Comparison of ENCODE assay signal across 8 mouse cellular contexts in the genomic region with DNA sequence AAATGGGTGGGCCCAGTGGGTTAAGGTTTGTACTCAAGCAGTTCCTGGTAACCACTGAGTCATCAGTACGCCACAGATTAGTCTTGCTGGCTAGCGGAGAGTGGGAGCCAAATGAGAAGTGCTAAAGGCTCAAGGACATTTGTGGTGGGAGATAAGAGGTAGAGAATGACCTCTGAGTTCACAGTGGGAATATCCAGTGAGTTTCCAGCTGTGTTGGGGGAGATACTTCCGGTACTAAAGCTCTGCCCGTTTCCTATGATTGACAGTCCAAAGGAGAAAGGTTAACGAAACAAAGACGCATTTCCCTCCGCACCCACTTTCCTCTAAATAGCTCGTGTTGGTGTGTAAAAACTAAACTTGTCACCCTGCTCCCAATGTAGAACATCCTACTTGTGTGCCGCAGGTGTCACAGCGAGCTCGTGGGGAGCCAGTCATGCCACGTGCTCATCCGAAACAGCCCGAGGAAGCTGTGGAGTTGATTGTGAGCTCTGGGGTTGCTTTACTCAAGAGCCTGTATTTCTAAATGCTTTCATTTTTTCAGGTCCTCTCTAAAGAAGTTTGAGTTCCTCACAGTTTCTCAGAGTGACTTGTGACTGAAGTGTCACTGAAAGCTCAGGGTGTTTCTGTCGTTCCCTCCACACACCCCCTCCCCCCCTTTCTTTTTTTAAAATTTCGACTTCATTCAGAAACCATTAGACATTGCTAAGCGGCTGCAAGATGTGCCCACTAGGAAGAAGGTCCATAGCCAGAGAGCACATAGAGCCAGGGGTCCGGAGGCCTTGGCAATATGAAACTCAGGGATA. TPM values are rescaled to one million over a fixed set of nuclear protein-coding genes. Genes with fewer than 3 reads are reported as not detected.
DNase-seq lines count a peak whose midpoint lies in the region; ATAC-seq and TF ChIP-seq lines count a peak whose summit lies in the region.

No protein-coding gene starts in this region.

- H3K27me3 ChIP-seq in forebrain, postnatal 0 days (ENCODE audit: insufficient read depth, low read length), result no peaks in the 10 kb centered on the region

- no peaks in the 10 kb centered on the region for H3K9me3 ChIP-seq in forebrain, postnatal 0 days (ENCODE audit: low read length)

- H3K4me1 ChIP-seq in forebrain, postnatal 0 days (ENCODE audit: insufficient read depth), result no peaks in the 10 kb centered on the region

- H3K4me2 ChIP-seq in forebrain, postnatal 0 days (ENCODE audit: low read depth), result no peak overlapping the region

- peak; percentile 57 to 79 for DNase-seq in adrenal gland, adult (ENCODE audit: inconsistent age in 2 of 2, low spot score in 1 of 2)
- DNase-seq in adrenal gland, adult 18-20 months (ENCODE audit: low spot score in 2 of 2), result no peak
- peak; percentile 9 to 30 for DNase-seq in right cerebral cortex, postnatal 36 days (ENCODE audit: low spot score in 2 of 2)
- no peak for DNase-seq in right cerebral cortex, postnatal 25 days
- peak; percentile 26 to 38 for DNase-seq in heart, postnatal 36 days
- DNase-seq in natural killer cell, adult 2 months (ENCODE audit: low spot score in 2 of 2), result peak; percentile 50 to 53
- DNase-seq in forebrain, postnatal 0 days, result no peak
- DNase-seq in urinary bladder, postnatal 25 days (ENCODE audit: low spot score), result no peak

- no peak overlapping the region for H3K4me3 ChIP-seq in forebrain, postnatal 0 days (ENCODE audit: low read depth, low read length)

- ATAC-seq in forebrain, postnatal 0 days, result no peak

- no peak overlapping the region for H3K27ac ChIP-seq in forebrain, postnatal 0 days (ENCODE audit: low read depth, low read length)

- no peaks in the 10 kb centered on the region for H3K36me3 ChIP-seq in forebrain, postnatal 0 days (ENCODE audit: insufficient read depth)

- 56% methylated on average over 18 of the region's 18 CpGs for WGBS in forebrain, postnatal 0 days

- intact Hi-C loops in heart, postnatal 36 days (cut with DNase I), result loop anchor here (5.0 kb wide), 1 partner anchor 61 kb away; no protein-coding TSS in a partner anchor

- no peak overlapping the region for H3K9ac ChIP-seq in forebrain, postnatal 0 days

- TF ChIP-seq CTCF in forebrain, postnatal 0 days (IDR thresholded peaks at IDR 0.05; ENCODE audit: low read depth), result no peak

RNA-seq across cellular contexts. Expression of a gene that starts 5.5 kb away (rescaled TPM):
- total RNA-seq in adrenal gland, adult 18-20 months (2021), result 1 to 10 TPM; 2.7 to 2.8 TPM
- total RNA-seq in heart, postnatal 36 days (2021), result 1 to 10 TPM; 1.5 to 1.7 TPM
- total RNA-seq in forebrain, postnatal 0 days (2014; rRNA removed), result 1.3 and 2.2 TPM in 2 replicates
- polyA plus RNA-seq in forebrain, postnatal 0 days (2015; fragmentation: Nextera tagmentation; extraction: Ambion mirVana), result 0.80 and 1.0 TPM in 2 replicates

RNA-seq across cellular contexts. Expression of a gene that starts 45.0 kb away (rescaled TPM):
- total RNA-seq in adrenal gland, adult 18-20 months (2021), result 10 to 100 TPM; 20.2 to 36.8 TPM
- 1 to 10 TPM in 1 of 2 experiments, under 1 TPM in 1; 0.69 to 1.5 TPM for total RNA-seq in heart, postnatal 36 days (2021)
- total RNA-seq in forebrain, postnatal 0 days (2014; rRNA removed), result 97.5 and 97.9 TPM in 2 replicates
- polyA plus RNA-seq in forebrain, postnatal 0 days (2015; fragmentation: Nextera tagmentation; extraction: Ambion mirVana), result 50.7 and 51.5 TPM in 2 replicates

Comparison
In these comparisons a context has a peak if more than half of its experiments do, and no peak if none do; other contexts are left out.
1. DNase-seq: peak in adrenal gland, adult (2 of 2), right cerebral cortex, postnatal 36 days (2 of 2), heart, postnatal 36 days (2 of 2) and natural killer cell, adult 2 months (2 of 2); none in adrenal gland, adult 18-20 months (0 of 2), right cerebral cortex, postnatal 25 days (single experiment), forebrain, postnatal 0 days (single experiment) and urinary bladder, postnatal 25 days (single experiment).
2. RNA of a gene that starts 45.0 kb away (total RNA-seq): 97.5 to 97.9 TPM in forebrain, postnatal 0 days and 20.2 to 36.8 TPM in adrenal gland, adult 18-20 months; 0.69 to 1.5 TPM in heart, postnatal 36 days; every median in the first group is over 4 times any median in the second.